Comparison of ENCODE assay signal across 18 mouse cellular contexts in the genomic region with DNA sequence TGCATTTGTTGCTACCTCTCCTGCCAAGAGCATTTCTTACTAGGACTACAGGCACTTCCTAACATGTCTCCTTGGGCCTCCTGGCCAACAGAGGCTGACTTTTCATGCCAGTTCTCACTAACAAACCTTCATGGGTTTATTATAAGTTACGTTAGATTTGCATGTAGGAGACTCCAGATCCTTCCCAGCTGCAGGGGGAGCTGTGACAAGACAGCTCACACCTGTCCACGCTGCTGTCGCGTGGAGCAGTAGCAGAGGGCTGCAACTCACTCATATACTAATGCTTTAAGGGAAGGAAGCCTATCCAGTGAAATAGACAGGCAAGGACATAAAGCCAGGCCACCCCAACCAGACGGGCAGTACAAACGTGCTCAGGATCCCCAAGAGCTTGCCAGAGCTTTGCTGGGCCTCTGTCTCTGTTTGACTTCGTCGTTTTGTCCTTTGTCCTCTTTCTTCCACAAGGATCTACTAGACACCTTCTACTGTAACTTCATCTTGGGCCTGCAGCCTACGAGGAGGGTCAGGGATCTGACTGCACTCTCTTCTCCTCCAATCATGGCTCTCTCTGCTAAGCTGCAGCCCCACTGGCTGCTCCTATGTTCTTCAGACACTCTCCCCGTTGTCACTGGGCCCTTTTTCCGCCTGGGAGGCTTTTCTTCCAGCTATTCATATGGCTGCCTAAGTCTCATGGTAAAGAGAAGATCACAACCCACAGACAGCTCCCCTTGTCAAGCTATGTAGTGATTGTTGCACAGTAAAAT. TPM values are rescaled to one million over a fixed set of nuclear protein-coding genes. Genes with fewer than 3 reads are reported as not detected.
DNase-seq lines count a peak whose midpoint lies in the region; ATAC-seq and TF ChIP-seq lines count a peak whose summit lies in the region.
"Had no signal": no experiment of that assay in that cellular context is flagged by ENCODE, and none has a peak within 500 bp of the region (broad histone marks: within the 10 kb centered on the region; RNA-seq: fewer than 3 reads in every experiment).

No protein-coding gene starts in this region.

- no peak overlapping the region for H3K4me3 ChIP-seq in midbrain, embryonic 10.5 days
- H3K4me3 ChIP-seq in midbrain, embryonic 14.5 days (replicated peaks; ENCODE audit: low read depth, low read length) = no peak overlapping the region
- H3K4me3 ChIP-seq in hindbrain, embryonic 13.5 days = no peak overlapping the region
- H3K4me3 ChIP-seq in lung, embryonic 16.5 days (ENCODE audit: low read length) = no peak overlapping the region
- H3K4me3 ChIP-seq in midbrain, postnatal 0 days (ENCODE audit: low read depth, low read length) = no peak overlapping the region
- H3K4me3 ChIP-seq: embryonic facial prominence, embryonic 15.5 days; forebrain, embryonic 12.5 days; limb, embryonic 12.5 days; liver, embryonic 13.5 days; myocyte had no signal

- no peak overlapping the region for H3K4me2 ChIP-seq in midbrain, embryonic 14.5 days (ENCODE audit: low read length)
- no peak overlapping the region for H3K4me2 ChIP-seq in hindbrain, embryonic 13.5 days
- H3K4me2 ChIP-seq in lung, embryonic 16.5 days (ENCODE audit: low read depth, low read length) = no peak overlapping the region
- no peak overlapping the region for H3K4me2 ChIP-seq in midbrain, postnatal 0 days (ENCODE audit: low read depth, low read length, poor library complexity, severe bottlenecking)
- H3K4me2 ChIP-seq: embryonic facial prominence, embryonic 15.5 days; forebrain, embryonic 12.5 days; heart, embryonic 11.5 days; limb, embryonic 12.5 days; liver, embryonic 13.5 days had no signal

- no peaks in the 10 kb centered on the region for H3K36me3 ChIP-seq in midbrain, embryonic 10.5 days
- no peaks in the 10 kb centered on the region for H3K36me3 ChIP-seq in midbrain, embryonic 14.5 days (ENCODE audit: control insufficient read depth, insufficient read depth, low read length)
- H3K36me3 ChIP-seq in hindbrain, embryonic 13.5 days = no peaks in the 10 kb centered on the region
- no peaks in the 10 kb centered on the region for H3K36me3 ChIP-seq in lung, embryonic 16.5 days (ENCODE audit: control insufficient read depth, insufficient read depth, low read length)
- H3K36me3 ChIP-seq in midbrain, postnatal 0 days (ENCODE audit: insufficient read depth, low read length) = no peaks in the 10 kb centered on the region
- H3K36me3 ChIP-seq: embryonic facial prominence, embryonic 15.5 days; forebrain, embryonic 12.5 days; G1E; limb, embryonic 12.5 days; liver, embryonic 13.5 days had no signal

- H3K4me1 ChIP-seq in midbrain, embryonic 10.5 days = peaks cover 66% of the 10 kb centered on the region
- H3K4me1 ChIP-seq in midbrain, embryonic 14.5 days (ENCODE audit: control insufficient read depth, insufficient read depth, low read length) = peaks cover 22% of the 10 kb centered on the region
- peaks cover 19% of the 10 kb centered on the region for H3K4me1 ChIP-seq in hindbrain, embryonic 13.5 days (replicated peaks)
- peaks cover 18% of the 10 kb centered on the region; the same call in 1 of the 2 replicates for H3K4me1 ChIP-seq in lung, embryonic 16.5 days (replicated peaks; ENCODE audit: control insufficient read depth, insufficient read depth, low read length)
- no peaks in the 10 kb centered on the region for H3K4me1 ChIP-seq in midbrain, postnatal 0 days (ENCODE audit: insufficient read depth, low read length)
- H3K4me1 ChIP-seq: embryonic facial prominence, embryonic 15.5 days had no signal

- H3K27ac ChIP-seq in midbrain, embryonic 10.5 days (replicated peaks) = peak overlapping the region; percentile 82
- H3K27ac ChIP-seq in midbrain, embryonic 14.5 days (replicated peaks; ENCODE audit: low read depth, low read length) = no peak overlapping the region
- peak overlapping the region; percentile 46; the same call in 1 of the 2 replicates for H3K27ac ChIP-seq in hindbrain, embryonic 13.5 days
- peak overlapping the region; percentile 62 for H3K27ac ChIP-seq in lung, embryonic 16.5 days (ENCODE audit: low read length)
- no peak overlapping the region for H3K27ac ChIP-seq in midbrain, postnatal 0 days (ENCODE audit: low read depth, low read length)
- H3K27ac ChIP-seq: embryonic facial prominence, embryonic 15.5 days; forebrain, embryonic 12.5 days; kidney, postnatal 0 days; limb, embryonic 12.5 days; liver, embryonic 13.5 days had no signal

- WGBS in midbrain, embryonic 10.5 days = 69% methylated on average over 11 of the region's 11 CpGs
- 48% methylated on average over 11 of the region's 11 CpGs for WGBS in midbrain, embryonic 14.5 days
- 60% methylated on average over 11 of the region's 11 CpGs for WGBS in hindbrain, embryonic 13.5 days
- WGBS in lung, embryonic 16.5 days = 43% methylated on average over 11 of the region's 11 CpGs
- 59% methylated on average over 11 of the region's 11 CpGs for WGBS in midbrain, postnatal 0 days

- H3K27me3 ChIP-seq in midbrain, embryonic 10.5 days (ENCODE audit: low read depth, poor library complexity, severe bottlenecking) = peaks cover 5% of the 10 kb centered on the region; the same call in 1 of the 2 replicates
- H3K27me3 ChIP-seq in midbrain, embryonic 14.5 days (ENCODE audit: control insufficient read depth, insufficient read depth, low read length) = no peaks in the 10 kb centered on the region
- no peaks in the 10 kb centered on the region for H3K27me3 ChIP-seq in hindbrain, embryonic 13.5 days
- H3K27me3 ChIP-seq in lung, embryonic 16.5 days (ENCODE audit: control insufficient read depth, insufficient read depth, low read depth, low read length) = no peaks in the 10 kb centered on the region
- no peaks in the 10 kb centered on the region for H3K27me3 ChIP-seq in midbrain, postnatal 0 days (ENCODE audit: insufficient read depth, low read length)
- H3K27me3 ChIP-seq: embryonic facial prominence, embryonic 15.5 days; limb, embryonic 12.5 days; liver, embryonic 13.5 days had no signal

- no peaks in the 10 kb centered on the region for H3K9me3 ChIP-seq in midbrain, embryonic 10.5 days (replicated peaks)
- H3K9me3 ChIP-seq in midbrain, embryonic 14.5 days (ENCODE audit: control insufficient read depth, low read length) = no peaks in the 10 kb centered on the region
- H3K9me3 ChIP-seq in hindbrain, embryonic 13.5 days = no peaks in the 10 kb centered on the region
- no peaks in the 10 kb centered on the region for H3K9me3 ChIP-seq in lung, embryonic 16.5 days (ENCODE audit: control insufficient read depth, low read length)
- H3K9me3 ChIP-seq in midbrain, postnatal 0 days (ENCODE audit: low read length) = no peaks in the 10 kb centered on the region
- H3K9me3 ChIP-seq: embryonic facial prominence, embryonic 15.5 days; forebrain, embryonic 12.5 days; G1E; limb, embryonic 12.5 days; liver, embryonic 13.5 days had no signal

- ATAC-seq in midbrain, embryonic 14.5 days (ENCODE audit: low FRiP score, low TSS enrichment) = no peak
- ATAC-seq in hindbrain, embryonic 13.5 days (ENCODE audit: low FRiP score) = no peak
- ATAC-seq in lung, embryonic 16.5 days (ENCODE audit: low read depth) = peak; percentile 84
- no peak for ATAC-seq in midbrain, postnatal 0 days (ENCODE audit: low FRiP score)

- TF ChIP-seq CTCF in midbrain, postnatal 0 days (IDR thresholded peaks at IDR 0.05) = peak; percentile 9; the same call in 1 of the 2 replicates

- DNase-seq in midbrain, embryonic 10.5 days (ENCODE audit: low spot score) = no peak
- no peak for DNase-seq in midbrain, embryonic 14.5 days
- DNase-seq in midbrain, postnatal 0 days (ENCODE audit: low spot score) = no peak
- no peak for DNase-seq in thymus, postnatal 25 days
- no peak for DNase-seq in layer of hippocampus, adult 9-10 months (ENCODE audit: low spot score)
- DNase-seq: adrenal gland, adult 2 months; cerebellum, adult 9-11 months; liver, embryonic 13.5 days; right cerebral cortex, adult 18-20 months had no signal

- no peak overlapping the region for H3K9ac ChIP-seq in midbrain, embryonic 14.5 days (replicated peaks; ENCODE audit: low read length)
- no peak overlapping the region for H3K9ac ChIP-seq in hindbrain, embryonic 13.5 days
- H3K9ac ChIP-seq in lung, embryonic 16.5 days (ENCODE audit: low read length) = no peak overlapping the region
- H3K9ac ChIP-seq in midbrain, postnatal 0 days (replicated peaks; ENCODE audit: low read length, poor library complexity, severe bottlenecking) = no peak overlapping the region
- H3K9ac ChIP-seq: embryonic facial prominence, embryonic 15.5 days; forebrain, embryonic 12.5 days; limb, embryonic 12.5 days; liver, embryonic 13.5 days had no signal

RNA-seq across cellular contexts. Expression of gene Smim15, which starts 19.3 kb away (rescaled TPM):
- 62.2 and 62.9 TPM in 2 replicates for polyA plus RNA-seq in midbrain, embryonic 10.5 days (2016; fragmentation: Nextera tagmentation; extraction: Ambion mirVana)
- polyA plus RNA-seq in midbrain, embryonic 14.5 days (2014; fragmentation: Nextera tagmentation; extraction: Ambion mirVana) = 34.4 and 37.9 TPM in 2 replicates
- polyA plus RNA-seq in hindbrain, embryonic 13.5 days (2015; fragmentation: Nextera tagmentation; extraction: Ambion mirVana) = 37.5 and 42.9 TPM in 2 replicates
- polyA plus RNA-seq in lung, embryonic 16.5 days (2015; fragmentation: Nextera tagmentation; extraction: Ambion mirVana) = 70.1 and 72.2 TPM in 2 replicates
- 24.0 and 28.8 TPM in 2 replicates for total RNA-seq in midbrain, postnatal 0 days (2014; rRNA removed)
- 29.5 and 30.5 TPM in 2 replicates for polyA plus RNA-seq in midbrain, postnatal 0 days (2015; fragmentation: Nextera tagmentation; extraction: Ambion mirVana)

Comparison
In these comparisons a context has a peak if more than half of its experiments do, and no peak if none do; other contexts are left out.
1. H3K27ac ChIP-seq: peak in midbrain, embryonic 10.5 days (single experiment), hindbrain, embryonic 13.5 days (single experiment) and lung, embryonic 16.5 days (single experiment); none in midbrain, embryonic 14.5 days (single experiment) and midbrain, postnatal 0 days (single experiment).